Mouse (Mus musculus) splenic B cell, adult 2 months (primary cell): ENCODE results near the gene Pwp1.
"Not testable (repeated sequence)": the region's sequence is repeated elsewhere in the genome, so short reads cannot be mapped to it uniquely, and the experiment has no call there.

Experiments used
- DNase-seq: peaks from one replicate; pipeline ENCODE4 v3.0.0-alpha.2; 2011; ENCODE audit warnings: low read depth, low spot score
- H3K27me3 ChIP-seq: 2 replicates; pipeline ENCODE4 v1.6.1; 2012; ENCODE audit warnings: mild to moderate bottlenecking, low read length, moderate library complexity, mixed read lengths; ENCODE audit not compliant: control insufficient read depth, poor library complexity, insufficient read depth, severe bottlenecking
- H3K36me3 ChIP-seq: 2 replicates; pipeline ENCODE4 v1.6.1; 2012; ENCODE audit warnings: mild to moderate bottlenecking, low read length, moderate library complexity, mixed read lengths; ENCODE audit not compliant: control insufficient read depth, poor library complexity, insufficient read depth, severe bottlenecking

The Pwp1 gene

DNA sequence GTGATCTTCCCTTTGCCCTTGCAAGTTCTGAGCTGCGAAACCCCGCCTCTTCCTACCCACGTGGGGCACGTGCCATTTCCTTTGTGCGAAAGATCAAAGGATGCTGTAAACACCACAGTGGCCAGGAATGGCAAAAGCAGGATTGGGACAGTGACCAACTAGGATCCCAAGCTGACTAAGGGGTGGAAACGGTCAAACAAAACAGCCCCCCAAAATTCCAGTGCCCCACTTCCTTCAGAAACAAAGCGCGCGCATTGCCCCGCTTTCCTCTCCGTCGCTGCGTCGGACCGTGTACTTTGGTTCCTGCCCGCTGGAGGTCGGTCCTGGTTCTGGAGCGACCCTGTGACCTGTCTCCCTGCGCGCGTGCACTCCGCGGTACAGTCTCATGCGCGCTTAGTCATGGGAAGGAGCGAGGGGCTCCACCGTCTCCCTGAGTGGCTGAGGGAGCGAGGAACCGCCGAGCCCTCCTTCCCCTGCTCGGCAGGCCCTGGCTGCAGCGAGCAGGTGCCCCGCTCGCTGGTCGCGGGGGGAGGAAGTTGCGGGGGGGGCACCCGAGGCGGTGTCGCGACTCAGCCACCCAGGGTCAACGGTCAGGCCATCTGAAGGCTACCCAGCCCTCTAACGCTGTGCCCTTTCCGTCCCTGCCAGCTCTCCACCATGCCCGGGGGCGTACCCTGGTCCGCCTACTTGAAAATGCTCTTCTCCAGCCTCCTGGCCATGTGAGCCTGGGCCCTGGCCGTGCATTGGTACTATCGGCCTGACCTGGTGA lies at the start of gene Pwp1:
TSS of gene Pwp1 (plus strand) at position 410 of the 769 bp plus-strand sequence.
- peak; percentile 48 for DNase-seq
- H3K27me3 ChIP-seq, H3K36me3 ChIP-seq: not testable (repeated sequence)

DNA sequence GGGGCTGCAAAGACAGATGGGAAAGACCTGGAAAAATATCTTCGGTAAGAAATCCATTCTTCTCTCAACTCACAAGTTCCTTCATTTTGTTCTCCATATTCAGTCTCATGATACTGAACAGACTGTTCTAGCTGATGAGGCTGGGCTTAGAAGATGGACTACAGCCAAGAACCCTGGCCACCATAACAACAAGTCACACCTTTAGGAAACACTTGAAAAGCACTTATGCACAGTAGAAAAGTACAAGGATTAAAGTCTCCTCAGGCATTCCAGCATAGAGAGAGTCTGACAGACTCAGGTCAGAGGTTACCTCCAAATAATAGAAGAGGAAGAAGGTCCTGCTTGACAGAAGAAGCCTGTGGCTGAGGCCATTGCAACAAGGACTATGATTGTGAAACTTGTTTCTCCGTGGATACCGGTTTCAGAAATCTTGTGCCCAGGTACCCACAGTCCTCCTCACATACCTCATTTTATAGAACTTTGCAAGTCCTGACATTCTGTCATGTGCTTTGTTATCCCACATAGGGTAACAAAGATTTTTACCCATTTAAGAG lies 7.1 kb upstream of the Pwp1 start:
- DNase-seq, H3K36me3 ChIP-seq, H3K27me3 ChIP-seq: not testable (repeated sequence)

DNA sequence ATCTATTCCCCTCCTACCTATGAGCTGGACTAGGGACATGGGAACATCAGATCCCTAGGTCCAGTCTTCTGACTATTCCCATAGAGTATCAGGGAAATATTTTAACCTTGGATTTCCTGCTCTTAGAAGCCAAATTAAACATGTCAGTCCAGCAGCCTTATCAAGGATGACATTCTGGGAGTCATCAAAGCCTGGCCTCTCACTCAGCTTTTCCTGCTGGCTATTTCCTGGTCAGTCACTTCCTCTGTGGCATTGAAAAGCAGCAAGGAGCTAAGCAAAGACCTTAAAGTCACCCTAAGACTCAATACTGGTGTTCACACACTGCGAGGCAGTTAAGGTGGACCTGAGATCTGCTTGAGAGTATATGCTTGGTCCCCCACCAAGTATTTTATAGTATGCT lies 5.5 kb upstream of the Pwp1 start:
- not testable (repeated sequence) for H3K27me3 ChIP-seq, DNase-seq, H3K36me3 ChIP-seq

DNA sequence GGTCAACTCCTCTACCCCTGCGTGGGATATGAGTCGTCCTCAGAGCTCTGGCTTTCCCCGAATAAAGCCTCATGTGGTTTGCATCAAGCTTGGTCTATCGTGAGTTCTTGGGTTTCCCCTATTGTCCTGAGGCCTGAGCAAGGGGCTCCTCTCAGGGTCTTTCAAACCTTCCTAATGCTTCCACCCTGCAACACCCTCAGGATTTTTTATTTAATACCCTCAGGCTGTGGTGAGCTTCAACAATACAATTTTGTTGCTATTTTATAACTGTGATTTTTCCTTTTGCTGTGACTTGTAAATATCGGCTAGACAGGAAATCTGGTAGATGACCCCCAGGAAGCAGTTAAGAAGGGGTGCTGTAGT lies 591 bp upstream of the Pwp1 start:
- DNase-seq, H3K36me3 ChIP-seq, H3K27me3 ChIP-seq: not testable (repeated sequence)

DNA sequence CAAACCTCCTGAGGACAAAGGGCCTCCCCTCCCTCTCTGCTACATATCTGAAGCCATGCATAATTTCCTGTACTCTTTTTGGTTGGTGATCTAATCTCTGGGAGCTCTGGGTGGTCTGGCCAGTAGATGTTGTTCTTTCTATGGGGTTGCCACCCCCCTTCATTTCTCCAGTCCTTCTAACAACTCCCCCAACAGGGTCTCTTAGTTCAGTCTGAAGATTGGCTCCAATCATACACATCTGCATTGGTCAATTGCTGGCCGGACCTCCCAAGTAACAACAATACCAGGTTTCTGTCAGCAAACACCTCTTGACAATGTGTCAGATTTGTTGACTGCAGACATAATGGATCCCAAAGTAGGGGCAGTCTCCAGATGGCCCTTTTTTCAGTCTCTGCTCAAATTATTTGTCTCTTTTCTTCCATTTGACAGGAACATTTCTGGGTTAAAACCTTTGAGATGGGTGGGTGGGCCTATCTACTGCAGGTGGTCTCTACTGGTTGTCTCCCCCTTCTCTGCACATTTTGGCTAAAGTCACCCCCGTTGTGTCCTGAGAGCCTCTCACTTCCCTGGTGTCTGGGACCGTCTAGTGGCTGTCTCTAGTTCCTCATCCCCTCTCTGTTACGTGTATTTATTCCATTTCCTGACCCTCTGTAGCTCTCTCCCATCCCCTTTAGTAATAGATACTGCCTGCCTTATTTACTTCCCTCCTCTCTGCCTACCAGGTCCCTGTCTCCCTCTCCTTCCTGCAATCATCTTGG lies 17.0 kb downstream of the Pwp1 start:
- Histone ChIP-seq H3K36me3 (no peaks in the 10 kb centered on the region), H3K27me3 (no peaks in the 10 kb centered on the region)
- no peak for DNase-seq

DNA sequence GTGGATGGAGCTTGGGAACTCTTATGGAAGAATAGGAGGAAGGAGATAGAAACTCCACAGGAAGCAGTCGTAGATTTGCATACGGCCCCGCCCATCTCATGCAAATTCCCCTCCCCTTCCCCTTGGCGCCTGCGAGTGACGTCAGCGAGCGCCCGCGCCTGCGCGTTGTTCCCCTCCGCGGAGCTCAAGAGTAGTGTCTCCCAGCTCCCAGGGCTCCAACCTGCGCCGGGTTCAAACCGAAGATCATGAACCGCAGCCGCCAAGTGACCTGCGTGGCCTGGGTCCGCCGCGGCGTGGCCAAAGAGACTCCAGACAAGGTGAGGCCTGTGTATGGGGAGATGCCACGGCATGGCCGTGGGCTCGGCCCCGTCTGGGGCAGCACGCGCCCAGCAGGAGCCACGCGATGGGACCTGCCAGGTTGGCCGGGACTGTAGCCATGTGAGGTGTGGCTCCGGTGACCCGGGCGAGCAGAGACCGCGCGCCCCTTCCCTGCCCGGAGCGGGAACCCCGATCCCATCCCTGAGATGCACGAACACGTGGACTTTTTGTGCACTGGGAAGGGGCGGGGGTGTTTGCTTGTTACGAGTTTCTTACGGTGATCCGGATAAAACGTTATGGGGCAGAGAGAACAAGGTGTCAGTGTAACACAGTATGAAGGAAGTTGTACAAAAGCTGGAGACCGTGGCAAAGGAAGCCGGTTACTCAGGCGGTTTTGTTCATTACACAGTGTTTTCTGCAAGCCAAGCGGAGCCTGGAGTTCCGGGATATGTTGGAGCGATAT lies 42.6 kb downstream of the Pwp1 start:
- peaks cover 3% of the 10 kb centered on the region; the same call in 1 of the 2 replicates for H3K36me3 ChIP-seq
- peak; percentile 88 for DNase-seq

DNA sequence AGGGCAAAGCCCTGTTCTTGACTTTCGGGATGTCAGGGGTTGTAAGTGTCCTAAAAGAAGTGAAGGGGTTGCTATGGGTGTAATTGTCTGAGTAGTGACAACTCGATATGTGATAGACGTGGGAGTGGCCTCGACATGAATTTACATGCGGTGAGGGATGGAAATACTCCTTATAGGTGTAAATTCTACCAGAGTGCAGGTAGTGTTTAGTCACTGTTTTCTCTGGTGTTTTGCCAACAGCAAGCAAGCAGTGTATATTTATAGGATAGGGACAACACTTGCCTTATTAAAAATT lies 43.1 kb downstream of the Pwp1 start:
- H3K27me3 ChIP-seq: no peaks in the 10 kb centered on the region
- H3K36me3 ChIP-seq: peaks cover 3% of the 10 kb centered on the region; the same call in 1 of the 2 replicates
- DNase-seq: peak; percentile 46

More for the DNA sequence above, 42.6 kb downstream of the Pwp1 start:
- no peaks in the 10 kb centered on the region for H3K27me3 ChIP-seq

DNA sequence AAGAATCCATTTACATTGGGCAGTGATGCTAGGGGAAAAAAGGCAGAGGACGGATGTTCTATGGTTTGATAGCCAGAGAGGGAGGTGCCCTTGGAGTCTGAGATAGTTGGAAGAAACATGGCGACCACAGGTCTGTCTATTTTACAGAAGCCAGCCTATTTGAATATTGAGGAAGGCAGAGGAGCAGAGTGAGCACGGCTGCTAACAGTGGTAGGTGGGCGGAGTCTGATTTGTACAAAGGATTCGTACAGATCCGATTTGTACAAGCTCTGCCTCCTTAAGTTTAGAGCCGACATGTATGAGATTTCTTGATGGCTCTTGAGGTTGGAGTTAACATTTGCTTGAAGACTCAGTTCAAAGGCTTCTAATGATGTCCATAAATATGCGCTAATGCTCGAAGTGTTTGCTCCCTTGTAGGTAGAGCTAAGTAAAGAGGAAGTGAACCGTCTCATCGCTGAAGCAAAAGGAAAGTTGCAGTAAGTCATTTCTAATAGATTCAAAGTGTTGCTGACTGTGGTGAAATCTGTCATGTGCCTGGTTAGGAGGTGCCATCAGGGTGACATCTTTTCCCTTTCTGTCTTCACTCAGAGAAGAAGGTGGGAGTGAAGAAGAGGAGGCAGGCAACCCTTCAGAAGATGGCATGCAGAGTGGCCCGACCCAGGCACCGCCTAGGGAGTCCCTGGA lies 44.7 kb downstream of the Pwp1 start:
- peak; percentile 21 for DNase-seq
- no peaks in the 10 kb centered on the region for H3K27me3 ChIP-seq
- peaks cover 8% of the 10 kb centered on the region for H3K36me3 ChIP-seq

DNA sequence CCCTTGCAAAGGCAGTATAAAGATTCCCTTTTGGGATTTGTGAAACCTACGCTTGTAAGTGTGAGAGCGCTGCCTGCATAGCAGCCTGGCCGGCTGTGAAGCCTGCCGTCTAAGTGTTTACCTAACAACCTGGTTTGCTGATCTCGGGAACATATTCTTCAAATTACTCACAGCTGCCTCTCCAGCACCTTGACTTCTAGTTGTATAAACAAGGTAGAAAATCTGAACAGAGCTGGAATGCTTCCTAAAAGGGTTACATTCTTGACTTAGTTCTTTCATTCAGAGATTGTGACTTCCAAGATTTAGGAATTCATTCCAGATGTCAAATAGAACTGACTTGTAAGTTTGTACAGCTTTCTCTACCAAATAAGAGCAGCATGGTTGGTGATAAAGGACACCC lies 46.5 kb downstream of the Pwp1 start:
- Histone ChIP-seq H3K36me3 (peaks cover 11% of the 10 kb centered on the region), H3K27me3 (no peaks in the 10 kb centered on the region)
- no peak for DNase-seq

DNA sequence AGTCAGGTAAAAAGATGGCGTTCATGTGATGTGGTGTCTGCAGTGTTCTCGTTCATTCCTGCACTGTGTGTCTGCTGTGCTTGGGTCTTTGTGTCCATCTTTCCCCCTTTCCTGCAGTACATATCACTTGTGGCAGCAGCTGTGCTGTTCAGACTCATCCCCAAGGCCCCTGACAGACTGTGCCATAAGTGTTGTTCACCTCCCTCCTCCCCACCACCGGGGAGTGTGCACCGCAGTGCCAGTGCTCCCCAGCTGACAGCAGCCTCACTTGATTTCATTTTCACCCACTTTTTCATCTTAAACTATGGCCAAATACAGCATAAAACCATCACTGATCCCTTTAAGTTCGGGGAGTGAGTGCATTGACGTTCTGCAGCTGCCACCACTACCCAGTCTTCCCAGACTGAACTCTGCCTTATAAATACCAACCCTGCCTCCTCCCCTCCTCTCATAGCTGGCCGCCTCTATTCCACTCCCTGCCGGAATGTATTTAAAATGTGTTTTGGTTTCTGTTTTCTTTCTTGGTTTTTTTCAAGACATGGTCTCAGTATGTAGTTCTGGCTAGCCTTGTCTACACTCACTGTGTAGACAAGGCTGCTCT lies 50.7 kb downstream of the Pwp1 start:
- no peak for DNase-seq
- H3K36me3 ChIP-seq: peaks cover 16% of the 10 kb centered on the region
- H3K27me3 ChIP-seq: no peaks in the 10 kb centered on the region

DNA sequence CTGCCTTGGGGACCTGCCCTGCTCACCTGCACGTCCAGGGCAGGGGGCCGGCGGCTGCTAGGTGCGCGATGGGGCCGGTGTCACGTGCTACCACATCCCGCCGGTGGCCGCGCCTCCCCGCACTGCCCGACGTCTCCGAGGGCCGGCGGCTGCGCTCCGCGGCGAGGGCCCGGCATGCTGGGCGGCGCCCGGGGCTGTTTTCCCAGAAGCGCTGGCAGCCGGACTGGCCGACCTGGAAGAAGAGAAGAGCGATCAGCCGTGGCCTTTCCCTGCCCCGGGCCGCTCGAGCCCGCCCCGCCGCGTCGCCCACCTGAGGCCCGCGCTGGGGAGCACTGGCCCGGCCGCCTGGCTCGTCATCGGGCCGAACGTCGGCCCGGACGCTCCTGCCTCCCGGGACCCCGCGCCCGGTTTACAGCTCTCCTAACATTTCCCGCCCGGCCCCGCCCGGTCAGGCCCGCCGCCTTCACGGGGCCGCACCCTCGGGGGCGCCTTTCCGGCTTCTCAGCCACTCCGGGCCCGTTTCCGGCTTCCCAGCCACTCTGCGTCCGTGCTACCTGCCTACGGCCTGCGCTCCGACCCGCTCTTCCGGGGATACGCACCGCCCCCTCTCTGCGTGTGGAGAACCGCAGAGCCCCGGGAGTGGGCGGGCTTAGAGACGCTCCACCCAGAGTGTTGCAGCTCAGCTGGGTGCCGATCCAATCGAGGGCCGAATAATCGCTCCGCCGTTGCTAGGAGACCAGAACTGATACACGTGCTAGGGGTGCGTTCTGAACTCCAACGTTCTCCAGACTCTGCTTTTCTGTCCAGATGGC lies 87.4 kb downstream of the Pwp1 start, which contains the start of gene Prdm4:
TSS of gene Prdm4 (minus strand) at position 645 of the 812 bp plus-strand sequence.
- DNase-seq: peak; percentile 99
- H3K36me3 ChIP-seq: no peaks in the 10 kb centered on the region
- H3K27me3 ChIP-seq: no peaks in the 10 kb centered on the region

DNA sequence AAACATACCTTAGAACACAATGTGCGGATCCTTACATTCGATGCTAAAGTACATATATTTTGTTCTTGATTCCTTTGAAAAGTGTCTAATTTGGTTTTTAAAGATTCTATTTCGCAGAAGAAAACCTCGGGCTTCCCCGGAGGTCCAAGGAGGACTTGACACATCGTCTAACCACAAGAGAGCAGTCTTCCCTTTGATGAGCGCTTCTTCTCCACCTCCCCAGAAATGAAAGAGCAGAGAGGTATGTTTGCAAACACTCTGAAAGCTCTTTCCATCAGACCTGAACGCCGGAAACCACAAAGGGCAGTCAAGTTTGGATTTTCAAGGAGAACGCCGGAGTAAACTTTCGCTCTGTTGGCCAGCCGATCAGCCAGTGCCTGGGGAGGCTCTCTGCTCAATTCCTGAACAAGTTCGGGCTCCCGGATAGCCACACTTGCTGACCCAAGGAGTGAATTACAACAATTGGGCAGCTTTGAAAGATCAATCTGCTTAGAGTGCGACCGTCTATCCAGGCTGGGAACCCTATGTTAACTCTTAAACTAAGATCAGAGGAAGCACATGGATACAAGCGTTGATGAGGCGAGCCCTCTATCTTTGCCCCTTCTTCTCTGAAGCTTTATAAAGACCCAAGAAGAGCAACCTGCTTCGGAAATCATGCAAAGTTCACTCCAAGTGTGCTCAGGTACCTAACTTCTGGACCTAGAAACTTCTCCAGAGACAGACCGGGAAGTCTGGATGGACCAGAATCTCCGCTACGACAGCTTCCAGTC lies 98.6 kb downstream of the Pwp1 start, which contains the start of gene Ascl4:
TSS of gene Ascl4 (plus strand) at position 6 of the 770 bp plus-strand sequence.
- peak; percentile 48 for DNase-seq
- Histone ChIP-seq H3K36me3 (no peaks in the 10 kb centered on the region), H3K27me3 (no peaks in the 10 kb centered on the region)
